Mouse (Mus musculus) CH12.LX (cell line): ENCODE results near the gene Zranb3. TPM values are rescaled to one million over a fixed set of nuclear protein-coding genes. Genes with fewer than 3 reads are reported as not detected.

ENCODE experiments used
- DNase-seq: peaks from one replicate; pipeline ENCODE4 v3.0.0-alpha.2; 2013; ENCODE audit errors: extremely low read depth
- H3K27ac ChIP-seq: 2 replicates; pipeline ENCODE4 v1.5.1; 2012; ENCODE audit warnings: low read depth, mild to moderate bottlenecking, control low read depth, moderate library complexity; ENCODE audit not compliant: insufficient read depth
- H3K27me3 ChIP-seq: replicated peaks from 2 replicates; pipeline ENCODE3; 2012; ENCODE audit warnings: inconsistent platforms
- H3K36me3 ChIP-seq, 2 experiments: replicated peaks in 1 of 2; 2 replicates each; pipeline versions ENCODE3 to v1.6.1; 2012; ENCODE audit warnings: inconsistent platforms in 1 of 2, low read length in 1 of 2, mild to moderate bottlenecking in 1 of 2, mixed read lengths in 1 of 2, moderate library complexity in 1 of 2; ENCODE audit not compliant: control insufficient read depth in 1 of 2, insufficient read depth in 1 of 2
- H3K4me1 ChIP-seq, 2 experiments: 2 replicates each; pipeline ENCODE4 v1.6.1; 2012; ENCODE audit warnings: inconsistent platforms in 1 of 2, moderate library complexity in 1 of 2; ENCODE audit not compliant: insufficient read depth in 2 of 2, control insufficient read depth in 1 of 2
- H3K4me2 ChIP-seq: 2 replicates; pipeline ENCODE4 v1.6.1; 2012; ENCODE audit warnings: low read depth, mild to moderate bottlenecking, control low read depth; ENCODE audit not compliant: poor library complexity, insufficient read depth, severe bottlenecking
- H3K4me3 ChIP-seq, 3 experiments: fragments of 150-350 bp in 1 of 3; sonication (generic) in 1 of 3; replicated peaks in 1 of 3; 2 replicates each; pipeline versions ENCODE3 to v1.5.1; 2011 to 2012; ENCODE audit warnings: low read depth in 2 of 3, low read length in 2 of 3, mild to moderate bottlenecking in 2 of 3, moderate library complexity in 2 of 3, control low read depth in 1 of 3, improper control_type of control experiment in 1 of 3, inconsistent platforms in 1 of 3, mixed read lengths in 1 of 3; ENCODE audit not compliant: poor library complexity in 1 of 3
- H3K79me2 ChIP-seq: replicated peaks from 2 replicates; pipeline ENCODE4 v1.6.1; 2012; ENCODE audit warnings: mild to moderate bottlenecking, moderate library complexity; ENCODE audit not compliant: control insufficient read depth, poor library complexity, insufficient read depth, severe bottlenecking; ENCODE audit errors: extremely low read depth
- H3K9ac ChIP-seq: 2 replicates; pipeline ENCODE4 v1.6.1; 2012; ENCODE audit warnings: low read depth, mild to moderate bottlenecking, control low read depth, moderate library complexity; ENCODE audit not compliant: insufficient read depth
- H3K9me3 ChIP-seq: replicated peaks from 2 replicates; pipeline ENCODE3; 2012; ENCODE audit warnings: low read length, inconsistent platforms, mixed read lengths
- CHD2 ChIP-seq: IDR thresholded peaks from 2 replicates; pipeline ENCODE4 v1.6.1; 2011; ENCODE audit warnings: low read length, improper control_type of control experiment
- CTCF ChIP-seq, 2 experiments: IDR thresholded peaks in 1 of 2; conservative IDR thresholded peaks in 1 of 2; 2 replicates each; pipeline ENCODE4 v1.5.1; 2011 to 2012; ENCODE audit warnings: low read depth in 2 of 2, low read length in 2 of 2, improper control_type of control experiment in 1 of 2, inconsistent platforms in 1 of 2, mild to moderate bottlenecking in 1 of 2, moderate library complexity in 1 of 2
- EP300 ChIP-seq: IDR thresholded peaks from 2 replicates; pipeline ENCODE4 v1.6.1; 2011; ENCODE audit warnings: low read length, improper control_type of control experiment
- IRF4 ChIP-seq: IDR thresholded peaks from 2 replicates; pipeline ENCODE4 v1.6.1; 2014; ENCODE audit warnings: low read depth, mild to moderate bottlenecking, inconsistent platforms, low read length, improper control_type of control experiment
- JUN ChIP-seq: IDR thresholded peaks from 2 replicates; pipeline ENCODE4 v1.6.1; 2011; ENCODE audit warnings: low read depth, mild to moderate bottlenecking, low read length, improper control_type of control experiment, moderate library complexity; ENCODE audit not compliant: insufficient read depth
- KAT2A ChIP-seq: IDR thresholded peaks from 2 replicates; pipeline ENCODE4 v1.6.1; 2012; ENCODE audit warnings: low read length, improper control_type of control experiment, inconsistent platforms; ENCODE audit not compliant: insufficient replicate concordance
- MAX ChIP-seq: IDR thresholded peaks from 2 replicates; pipeline ENCODE4 v1.6.1; 2011; ENCODE audit warnings: low read length, improper control_type of control experiment
- MAZ ChIP-seq: IDR thresholded peaks from 2 replicates; pipeline ENCODE4 v1.6.1; 2012; ENCODE audit warnings: low read depth, mild to moderate bottlenecking, inconsistent platforms, low read length, improper control_type of control experiment, moderate library complexity
- MEF2A ChIP-seq: IDR thresholded peaks from 2 replicates; pipeline ENCODE4 v1.6.1; 2014; ENCODE audit warnings: low read depth, mild to moderate bottlenecking, inconsistent platforms, low read length, improper control_type of control experiment, borderline replicate concordance
- MXI1 ChIP-seq: IDR thresholded peaks from 2 replicates; pipeline ENCODE4 v1.6.1; 2011; ENCODE audit warnings: mild to moderate bottlenecking, low read depth, low read length, improper control_type of control experiment
- NRF1 ChIP-seq: IDR thresholded peaks from 2 replicates; pipeline ENCODE4 v1.6.1; 2014; ENCODE audit warnings: low read depth, mild to moderate bottlenecking, inconsistent platforms, low read length, improper control_type of control experiment, moderate library complexity
- PAX5 ChIP-seq: IDR thresholded peaks from 2 replicates; pipeline ENCODE4 v1.6.1; 2012; ENCODE audit warnings: low read length, inconsistent platforms, mixed read lengths
- POLR2A ChIP-seq: IDR thresholded peaks from 2 replicates; pipeline ENCODE4 v1.6.1; 2011; ENCODE audit warnings: low read depth, mild to moderate bottlenecking, improper control_type of control experiment, low read length
- POLR2AphosphoS2 ChIP-seq: IDR thresholded peaks from 2 replicates; pipeline ENCODE4 v1.6.1; 2011; ENCODE audit warnings: low read depth, low read length, improper control_type of control experiment
- RAD21 ChIP-seq: IDR thresholded peaks from 2 replicates; pipeline ENCODE4 v1.6.1; 2011; ENCODE audit warnings: low read depth, mild to moderate bottlenecking, low read length, improper control_type of control experiment, moderate library complexity
- TBP ChIP-seq: conservative IDR thresholded peaks from 2 replicates; pipeline ENCODE4 v1.6.1; 2011; ENCODE audit warnings: low read depth, low read length, improper control_type of control experiment
- TCF12 ChIP-seq: IDR thresholded peaks from 2 replicates; pipeline ENCODE4 v1.6.1; 2014; ENCODE audit warnings: low read depth, mild to moderate bottlenecking, inconsistent platforms, low read length, improper control_type of control experiment
- USF1 ChIP-seq: IDR thresholded peaks from 2 replicates; pipeline ENCODE4 v1.6.1; 2014; ENCODE audit warnings: low read depth, mild to moderate bottlenecking, inconsistent platforms, low read length, improper control_type of control experiment
- USF2 ChIP-seq: conservative IDR thresholded peaks from 2 replicates; pipeline ENCODE4 v1.6.1; 2011; ENCODE audit warnings: low read depth, low read length, improper control_type of control experiment
- ZNF384 ChIP-seq: IDR thresholded peaks from 2 replicates; pipeline ENCODE4 v1.6.1; 2012; ENCODE audit warnings: low read depth, low read length, improper control_type of control experiment, inconsistent platforms
- dilution Hi-C: fragments of 300-500 bp; cut with MboI; formaldehyde crosslinking; loops from 2 replicates; pipeline ENCODE4 v1.14.3; 2020; ENCODE audit warnings: low sequenced_read_pairs; ENCODE audit not compliant: extremely low pct_unique_long_range_greater_than_20kb, extremely low pct_ligation_motif_present
- in situ Hi-C: fragments of 300-500 bp; cut with MboI; formaldehyde crosslinking; loops from 3 replicates; pipeline ENCODE4 v1.14.3; 2019; ENCODE audit warnings: low sequenced_read_pairs, low pct_ligation_motif_present, low pct_unique_long_range_greater_than_20kb, mixed read lengths
- polyA plus RNA-seq: library from polyadenylated mRNA; unstranded; fragments of >175 nt; gene quantifications from 2 replicates; pipeline ENCODE4 v1.2.1, GENCODE M21; 2012; ENCODE audit warnings: low read depth; ENCODE audit not compliant: insufficient read length
- total RNA-seq, 2 experiments: library from RNA; depleted of rRNA; stranded (reverse); fragments of 300-350 nt in 1 of 2; fragments of >200 nt in 1 of 2; gene quantifications; 2 replicates each; pipeline ENCODE4 v1.2.3; 2012 to 2014

The Zranb3 gene
- total and polyA plus RNA-seq, 3 experiments = 9.9 to 13.6 (median 12.4) TPM

DNA sequence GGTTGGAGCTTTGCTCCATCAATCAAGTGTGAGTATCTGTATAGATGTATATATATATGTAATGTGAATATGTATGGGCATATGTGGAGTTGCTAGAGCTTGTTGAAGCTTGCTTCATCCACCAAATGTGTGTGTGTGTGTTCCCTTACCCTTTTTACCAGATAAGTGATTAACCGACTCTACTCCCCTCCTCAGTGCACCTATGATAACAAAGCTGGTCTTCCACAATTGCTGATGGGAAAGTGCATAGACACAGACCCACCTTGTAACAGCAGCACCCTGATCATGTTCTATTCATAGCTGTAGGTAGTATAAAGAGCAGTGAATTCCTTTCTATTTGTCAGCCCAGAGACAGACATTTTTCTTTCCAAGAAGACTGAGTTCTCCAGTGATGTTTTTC, 40.7 kb downstream of the Zranb3 start:
- no peak for DNase-seq

DNA sequence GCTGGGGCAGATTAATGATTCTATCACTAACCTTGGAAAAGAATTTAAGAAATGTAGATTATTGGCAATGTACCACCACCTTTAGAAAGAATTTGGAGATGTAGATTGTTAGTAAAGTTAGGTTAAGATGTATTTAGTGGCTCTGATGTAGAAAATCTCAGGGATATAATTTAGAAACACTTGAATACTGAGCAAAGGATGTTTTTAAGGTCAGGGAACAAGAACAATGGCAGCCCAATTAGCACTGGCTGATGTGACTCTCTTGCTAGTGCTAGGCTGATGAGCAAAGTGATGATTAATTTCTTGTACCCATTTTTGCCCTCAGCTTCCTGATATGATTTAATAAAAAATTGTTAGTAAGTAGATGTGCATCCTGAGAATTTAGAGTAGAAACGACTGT, 41.4 kb downstream of the Zranb3 start:
- TF ChIP-seq NRF1 (no peak), USF1 (no peak), CTCF (conservative IDR thresholded peaks at IDR 0.05 in 1 of 2, IDR thresholded peaks at IDR 0.05 in 1 of 2; ENCODE audit: low read depth in 2 of 2, low read length in 2 of 2) (no peak), MXI1 (no peak), CHD2 (no peak), POLR2A (no peak), ZNF384 (no peak), TCF12 (no peak), MAZ (no peak)
- H3K79me2 ChIP-seq = no peaks in the 10 kb centered on the region
- no peak overlapping the region for H3K9ac ChIP-seq
- peaks cover 2 to 13% of the 10 kb centered on the region in 2 experiments for H3K36me3 ChIP-seq
- H3K4me3 ChIP-seq = no peak overlapping the region
- peaks cover 0 to 4% of the 10 kb centered on the region in 2 experiments; a peak in 1 of 4 replicates for H3K4me1 ChIP-seq
- in situ Hi-C loops = no loop called here
- dilution Hi-C loops = no loop called here
- no peak overlapping the region for H3K4me2 ChIP-seq
- no peaks in the 10 kb centered on the region for H3K9me3 ChIP-seq
- no peak overlapping the region for H3K27ac ChIP-seq
- DNase-seq = no peak
- H3K27me3 ChIP-seq = no peaks in the 10 kb centered on the region

More for the DNA sequence above, 40.7 kb downstream of the Zranb3 start:
- in situ Hi-C loops (no loop called here), dilution Hi-C loops (no loop called here)
- TF ChIP-seq CTCF (conservative IDR thresholded peaks at IDR 0.05 in 1 of 2, IDR thresholded peaks at IDR 0.05 in 1 of 2; ENCODE audit: low read depth in 2 of 2, low read length in 2 of 2) (no peak), KAT2A (no peak), POLR2AphosphoS2 (no peak), IRF4 (no peak), PAX5 (no peak), MEF2A (no peak), USF2 (no peak), EP300 (no peak), JUN (no peak), TBP (no peak), MAX (no peak), MXI1 (no peak), RAD21 (no peak), NRF1 (no peak)
- Histone ChIP-seq H3K79me2 (no peaks in the 10 kb centered on the region), H3K4me1 (peaks cover 0 to 3% of the 10 kb centered on the region in 2 experiments; a peak in 1 of 4 replicates), H3K4me2 (no peak overlapping the region), H3K36me3 (peaks cover 0 to 17% of the 10 kb centered on the region in 2 experiments), H3K27me3 (no peaks in the 10 kb centered on the region), H3K27ac (no peak overlapping the region), H3K4me3 (no peak overlapping the region), H3K9ac (no peak overlapping the region), H3K9me3 (no peaks in the 10 kb centered on the region)
